9 mouse cellular contexts compared by ENCODE assay signal in genomic region chr19:55880664-55881359, GRCm38 (mm10).
A peak's percentile ranks its signal among the peaks of the same experiment; 100 is the strongest.
DNase-seq lines count a peak whose midpoint lies in the region; ATAC-seq lines count a peak whose summit lies in the region.
"Had no signal": no experiment of that assay in that cellular context is flagged by ENCODE, and none has a peak within 500 bp of the region (broad histone marks: within the 10 kb centered on the region; RNA-seq: fewer than 3 reads in every experiment).

No protein-coding gene starts in this region.

- H3K4me1 ChIP-seq in intestine, embryonic 16.5 days (ENCODE audit: control insufficient read depth, insufficient read depth, low read length), result peaks cover 12% of the 10 kb centered on the region
- peaks cover 71% of the 10 kb centered on the region for H3K4me1 ChIP-seq in midbrain, embryonic 13.5 days (replicated peaks)
- H3K4me1 ChIP-seq: megakaryocyte, embryonic 14.5 days had no signal

- H3K9ac ChIP-seq in intestine, embryonic 16.5 days (ENCODE audit: low read depth, low read length), result no peak overlapping the region
- H3K9ac ChIP-seq in midbrain, embryonic 13.5 days (replicated peaks), result peak overlapping the region; percentile 37; the same call in 1 of the 2 replicates

- H3K27me3 ChIP-seq in intestine, embryonic 16.5 days (replicated peaks; ENCODE audit: control insufficient read depth, insufficient read depth, low read length), result no peaks in the 10 kb centered on the region
- no peaks in the 10 kb centered on the region for H3K27me3 ChIP-seq in midbrain, embryonic 13.5 days

- WGBS in intestine, embryonic 16.5 days, result 63% methylated on average over 13 of the region's 13 CpGs
- 38% methylated on average over 13 of the region's 13 CpGs for WGBS in midbrain, embryonic 13.5 days

- no peaks in the 10 kb centered on the region for H3K9me3 ChIP-seq in intestine, embryonic 16.5 days (ENCODE audit: control insufficient read depth, low read length)
- H3K9me3 ChIP-seq in midbrain, embryonic 13.5 days, result no peaks in the 10 kb centered on the region
- H3K9me3 ChIP-seq: megakaryocyte, embryonic 14.5 days had no signal

- H3K4me3 ChIP-seq in intestine, embryonic 16.5 days (ENCODE audit: low read length), result no peak overlapping the region
- no peak overlapping the region for H3K4me3 ChIP-seq in midbrain, embryonic 13.5 days (replicated peaks)
- H3K4me3 ChIP-seq: megakaryocyte, embryonic 14.5 days had no signal

- peak; percentile 73 to 74 for DNase-seq in cerebellum, postnatal 10 days
- no peak for DNase-seq in cerebellum, adult 9-10 months
- DNase-seq in brain, embryonic 18.5 days (ENCODE audit: low read depth, low spot score), result peak; percentile 59
- DNase-seq in adrenal gland, adult (ENCODE audit: inconsistent age in 2 of 2, low spot score in 1 of 2), result no peak
- DNase-seq in spleen, postnatal 36 days (ENCODE audit: low spot score in 2 of 2), result no peak
- DNase-seq in adrenal gland, adult 8-10 months, result no peak

- no peak overlapping the region for H3K27ac ChIP-seq in intestine, embryonic 16.5 days (ENCODE audit: low read length)
- H3K27ac ChIP-seq in midbrain, embryonic 13.5 days, result peak overlapping the region; percentile 65

- H3K4me2 ChIP-seq in intestine, embryonic 16.5 days (ENCODE audit: low read depth, low read length), result no peak overlapping the region
- 0 out of 2 replicates have a peak overlapping the region, but pooled peaks have one; percentile 25 for H3K4me2 ChIP-seq in midbrain, embryonic 13.5 days (replicated peaks)

- peak; percentile 40; the same call in 1 of the 2 replicates for ATAC-seq in intestine, embryonic 16.5 days
- ATAC-seq in midbrain, embryonic 13.5 days, result peak; percentile 53

- H3K36me3 ChIP-seq in intestine, embryonic 16.5 days (ENCODE audit: control insufficient read depth, insufficient read depth, low read length), result no peaks in the 10 kb centered on the region
- H3K36me3 ChIP-seq in midbrain, embryonic 13.5 days, result no peaks in the 10 kb centered on the region

Comparison
In these comparisons a context has a peak if more than half of its experiments do, and no peak if none do; other contexts are left out.
1. DNase-seq: peak in cerebellum, postnatal 10 days (2 of 2) and brain, embryonic 18.5 days (single experiment); none in cerebellum, adult 9-10 months (single experiment), adrenal gland, adult (0 of 2), spleen, postnatal 36 days (0 of 2) and adrenal gland, adult 8-10 months (single experiment).